Mouse (Mus musculus): ENCODE measurements around the gene Supt20. TPM values are rescaled to one million over a fixed set of nuclear protein-coding genes. Genes with fewer than 3 reads are reported as not detected.
"Not testable (repeated sequence)": the region's sequence is repeated elsewhere in the genome, so short reads cannot be mapped to it uniquely, and the experiment has no call there.

Gene Supt20
- total and polyA plus RNA-seq, 3 experiments, result 7.8 to 213 (median 82.0) TPM

- peaks cover 5% of the 10 kb centered on the region; the same call in 1 of the 2 replicates for H3K27me3 ChIP-seq (ENCODE audit: insufficient read depth, low read length)
- no peaks in the 10 kb centered on the region for H3K36me3 ChIP-seq (replicated peaks)
- DNase-seq (ENCODE audit: low spot score) (no peak), ATAC-seq (ENCODE audit: extremely low read depth, insufficient number of reproducible peaks, low FRiP score, poor library complexity, severe bottlenecking) (no peak)
- no peak overlapping the region for H3K4me3 ChIP-seq (ENCODE audit: low read depth, low read length)
- TF ChIP-seq CTCF (IDR thresholded peaks at IDR 0.05; ENCODE audit: low read depth, low read length) (no peak), GATA1 (IDR thresholded peaks at IDR 0.05; ENCODE audit: borderline replicate concordance, low read length) (no peak)
- H3K4me1 ChIP-seq (ENCODE audit: insufficient read depth, low read depth, low read length), result no peaks in the 10 kb centered on the region
- no peaks in the 10 kb centered on the region for H3K9me3 ChIP-seq (replicated peaks)
Measured at GRCm38 (mm10) chr3:54761258-54761657, 68.7 kb downstream of the Supt20 start.

GRCm38 (mm10) chr3:54764418-54764817 lies 71.8 kb downstream of the Supt20 start:
- ATAC-seq (ENCODE audit: extremely low read depth, insufficient number of reproducible peaks, low FRiP score, poor library complexity, severe bottlenecking), result no peak
- Histone ChIP-seq H3K4me3 (ENCODE audit: low read depth, low read length) (no peak overlapping the region), H3K36me3 (replicated peaks) (no peaks in the 10 kb centered on the region), H3K27me3 (ENCODE audit: insufficient read depth, low read length) (peaks cover 5% of the 10 kb centered on the region; the same call in 1 of the 2 replicates), H3K9me3 (replicated peaks) (no peaks in the 10 kb centered on the region), H3K4me1 (ENCODE audit: insufficient read depth, low read depth, low read length) (no peaks in the 10 kb centered on the region)
- no peak for TF ChIP-seq TAL1 (conservative IDR thresholded peaks at IDR 0.05; ENCODE audit: low read depth, low read length)
- no peak for TF ChIP-seq POLR2AphosphoS5 (IDR thresholded peaks at IDR 0.05; ENCODE audit: insufficient replicate concordance, low read depth, low read length)
- TF ChIP-seq GATA2 (IDR thresholded peaks at IDR 0.05; ENCODE audit: borderline replicate concordance, low read depth, low read length), result no peak
- TF ChIP-seq CTCF (IDR thresholded peaks at IDR 0.05; ENCODE audit: low read depth, low read length), result no peak
- TF ChIP-seq GATA1 (IDR thresholded peaks at IDR 0.05; ENCODE audit: borderline replicate concordance, low read length), result no peak
- DNase-seq (ENCODE audit: low spot score), result no peak

GRCm38 (mm10) chr3:54765521-54765920 lies 72.9 kb downstream of the Supt20 start:
- not testable (repeated sequence) for H3K4me1 ChIP-seq (ENCODE audit: insufficient read depth, low read depth, low read length); H3K36me3 ChIP-seq (replicated peaks); H3K27me3 ChIP-seq (ENCODE audit: insufficient read depth, low read length); ATAC-seq (ENCODE audit: extremely low read depth, insufficient number of reproducible peaks, low FRiP score, poor library complexity, severe bottlenecking); DNase-seq (ENCODE audit: low spot score); H3K9me3 ChIP-seq (replicated peaks); H3K4me3 ChIP-seq (ENCODE audit: low read depth, low read length)

- ATAC-seq (ENCODE audit: extremely low read depth, insufficient number of reproducible peaks, low FRiP score, poor library complexity, severe bottlenecking) (no peak), DNase-seq (ENCODE audit: low spot score) (no peak)
- no peak for TF ChIP-seq GATA1 (IDR thresholded peaks at IDR 0.05; ENCODE audit: borderline replicate concordance, low read length)
- TF ChIP-seq GATA2 (IDR thresholded peaks at IDR 0.05; ENCODE audit: borderline replicate concordance, low read depth, low read length), result no peak
- no peak for TF ChIP-seq CTCF (IDR thresholded peaks at IDR 0.05; ENCODE audit: low read depth, low read length)
- TF ChIP-seq POLR2AphosphoS5 (IDR thresholded peaks at IDR 0.05; ENCODE audit: insufficient replicate concordance, low read depth, low read length), result no peak
- TF ChIP-seq TAL1 (conservative IDR thresholded peaks at IDR 0.05; ENCODE audit: low read depth, low read length), result no peak
- no peaks in the 10 kb centered on the region for H3K4me1 ChIP-seq (ENCODE audit: insufficient read depth, low read depth, low read length)
- no peaks in the 10 kb centered on the region for H3K9me3 ChIP-seq (replicated peaks)
- H3K36me3 ChIP-seq (replicated peaks), result no peaks in the 10 kb centered on the region
- no peak overlapping the region for H3K4me3 ChIP-seq (ENCODE audit: low read depth, low read length)
- H3K27me3 ChIP-seq (ENCODE audit: insufficient read depth, low read length), result peaks cover 5% of the 10 kb centered on the region; the same call in 1 of the 2 replicates
Measured at GRCm38 (mm10) chr3:54766034-54766433, 73.4 kb downstream of the Supt20 start.

GRCm38 (mm10) chr3:54766811-54767210 lies 74.2 kb downstream of the Supt20 start:
- Histone ChIP-seq H3K27me3 (ENCODE audit: insufficient read depth, low read length) (peaks cover 5% of the 10 kb centered on the region; the same call in 1 of the 2 replicates), H3K4me3 (ENCODE audit: low read depth, low read length) (no peak overlapping the region), H3K36me3 (replicated peaks) (no peaks in the 10 kb centered on the region), H3K4me1 (ENCODE audit: insufficient read depth, low read depth, low read length) (no peaks in the 10 kb centered on the region), H3K9me3 (replicated peaks) (no peaks in the 10 kb centered on the region)
- ATAC-seq (ENCODE audit: extremely low read depth, insufficient number of reproducible peaks, low FRiP score, poor library complexity, severe bottlenecking), result no peak
- no peak for DNase-seq (ENCODE audit: low spot score)
- TF ChIP-seq GATA2 (IDR thresholded peaks at IDR 0.05; ENCODE audit: borderline replicate concordance, low read depth, low read length), result no peak
- TF ChIP-seq GATA1 (IDR thresholded peaks at IDR 0.05; ENCODE audit: borderline replicate concordance, low read length), result no peak
- no peak for TF ChIP-seq POLR2AphosphoS5 (IDR thresholded peaks at IDR 0.05; ENCODE audit: insufficient replicate concordance, low read depth, low read length)
- TF ChIP-seq CTCF (IDR thresholded peaks at IDR 0.05; ENCODE audit: low read depth, low read length), result no peak
- TF ChIP-seq TAL1 (conservative IDR thresholded peaks at IDR 0.05; ENCODE audit: low read depth, low read length), result no peak

GRCm38 (mm10) chr3:54768592-54768991 lies 76.0 kb downstream of the Supt20 start:
- Histone ChIP-seq H3K27me3 (ENCODE audit: insufficient read depth, low read length) (peaks cover 5% of the 10 kb centered on the region; the same call in 1 of the 2 replicates), H3K9me3 (replicated peaks) (peaks cover 3% of the 10 kb centered on the region; the same call in 1 of the 2 replicates), H3K4me3 (ENCODE audit: low read depth, low read length) (no peak overlapping the region), H3K4me1 (ENCODE audit: insufficient read depth, low read depth, low read length) (no peaks in the 10 kb centered on the region), H3K36me3 (replicated peaks) (no peaks in the 10 kb centered on the region)
- ATAC-seq (ENCODE audit: extremely low read depth, insufficient number of reproducible peaks, low FRiP score, poor library complexity, severe bottlenecking) (no peak), DNase-seq (ENCODE audit: low spot score) (no peak)
- TF ChIP-seq POLR2AphosphoS5 (IDR thresholded peaks at IDR 0.05; ENCODE audit: insufficient replicate concordance, low read depth, low read length) (no peak), GATA2 (IDR thresholded peaks at IDR 0.05; ENCODE audit: borderline replicate concordance, low read depth, low read length) (no peak), CTCF (IDR thresholded peaks at IDR 0.05; ENCODE audit: low read depth, low read length) (no peak), GATA1 (IDR thresholded peaks at IDR 0.05; ENCODE audit: borderline replicate concordance, low read length) (no peak), TAL1 (conservative IDR thresholded peaks at IDR 0.05; ENCODE audit: low read depth, low read length) (no peak)
